Mouse (Mus musculus) stomach, postnatal 0 days (tissue): Measurements from ENCODE around the gene Mxd1. TPM values are rescaled to one million over a fixed set of nuclear protein-coding genes. Genes with fewer than 3 reads are reported as not detected.
A peak's percentile ranks its signal among the peaks of the same experiment; 100 is the strongest.

Source experiments
- ATAC-seq: fragments of 200-750 bp; cut with Nextera tagmentation; 2 replicates; pipeline ENCODE4 v1.8.0; 2017; ENCODE audit not compliant: low FRiP score, low TSS enrichment
- DNase-seq: peaks from one replicate; pipeline ENCODE4 v3.0.0-alpha.2; 2016; ENCODE audit warnings: low spot score
- H3K27ac ChIP-seq: fragments of 300-500 bp; sonication (generic); replicated peaks from 2 replicates; pipeline ENCODE4 v1.5.1; 2014; ENCODE audit warnings: mild to moderate bottlenecking, control low read depth
- H3K27me3 ChIP-seq: fragments of 300-500 bp; sonication (generic); 2 replicates; pipeline ENCODE4 v1.6.1; 2014; ENCODE audit warnings: low read length; ENCODE audit not compliant: control insufficient read depth, insufficient read depth
- H3K36me3 ChIP-seq: fragments of 300-500 bp; sonication (generic); 2 replicates; pipeline ENCODE4 v1.6.1; 2014; ENCODE audit warnings: low read length, mixed read lengths; ENCODE audit not compliant: control insufficient read depth, insufficient read depth
- H3K4me1 ChIP-seq: fragments of 300-500 bp; sonication (generic); replicated peaks from 2 replicates; pipeline ENCODE4 v1.6.1; 2014; ENCODE audit warnings: antibody characterized with exemption; ENCODE audit not compliant: control insufficient read depth, insufficient read depth
- H3K4me2 ChIP-seq: fragments of 300-500 bp; sonication (generic); replicated peaks from 2 replicates; pipeline ENCODE4 v1.6.1; 2014; ENCODE audit warnings: low read depth, mild to moderate bottlenecking, control low read depth, moderate library complexity
- H3K4me3 ChIP-seq: fragments of 300-500 bp; sonication (generic); 2 replicates; pipeline ENCODE4 v1.5.1; 2014; ENCODE audit warnings: low read depth, low read length, control low read depth
- H3K9ac ChIP-seq: fragments of 300-500 bp; sonication (generic); 2 replicates; pipeline ENCODE4 v1.6.1; 2014; ENCODE audit warnings: mild to moderate bottlenecking, low read length, control low read depth, mixed read lengths
- H3K9me3 ChIP-seq: fragments of 300-500 bp; sonication (generic); 2 replicates; pipeline ENCODE4 v1.6.1; 2016; ENCODE audit warnings: low read length; ENCODE audit not compliant: control insufficient read depth
- CTCF ChIP-seq: IDR thresholded peaks from 2 replicates; pipeline ENCODE4 v1.5.1; 2016; ENCODE audit warnings: antibody characterized with exemption, low read depth, mild to moderate bottlenecking, moderate library complexity
- EP300 ChIP-seq: optimal IDR thresholded peaks from 2 replicates; pipeline ENCODE3; 2016; ENCODE audit warnings: antibody characterized with exemption
- WGBS: fragments of 180-500 bp; shearing (Covaris S2); extraction: QIAGEN DNeasy Blood & Tissue Kit; methylation state at CpG from one replicate; pipeline ENCODE4 v1.1.7; 2014; 5-methylcytosine and 5-hydroxymethylcytosine counted together
- polyA plus RNA-seq: library from polyadenylated mRNA; unstranded; fragments of >200 nt; fragmentation: Nextera tagmentation; extraction: Ambion mirVana; gene quantifications from 2 replicates; pipeline ENCODE4 v1.2.1, GENCODE M21; 2015

Gene Mxd1
- polyA plus RNA-seq, 1 experiment from 2014 or later = 27.3 TPM

GRCm38 (mm10) chr6:86606289-86606688, 62.7 kb downstream of the Mxd1 start:
- Histone ChIP-seq H3K4me3 (no peak overlapping the region), H3K4me1 (no peaks in the 10 kb centered on the region), H3K36me3 (no peaks in the 10 kb centered on the region), H3K9ac (peak overlapping the region; percentile 4; the same call in 1 of the 2 replicates), H3K9me3 (no peaks in the 10 kb centered on the region), H3K27me3 (no peaks in the 10 kb centered on the region), H3K27ac (peak overlapping the region; percentile 84), H3K4me2 (no peak overlapping the region)
- ATAC-seq (peak; percentile 62), DNase-seq (peak; percentile 35)
- TF ChIP-seq CTCF = no peak
- TF ChIP-seq EP300 = peak; percentile 24
- 62% methylated on average over 4 of the region's 4 CpGs for WGBS

- Histone ChIP-seq H3K27me3 (no peaks in the 10 kb centered on the region), H3K27ac (peak overlapping the region; percentile 84), H3K9ac (no peak overlapping the region), H3K4me3 (no peak overlapping the region), H3K4me2 (no peak overlapping the region), H3K36me3 (no peaks in the 10 kb centered on the region), H3K4me1 (peaks cover 2% of the 10 kb centered on the region; the same call in 1 of the 2 replicates), H3K9me3 (no peaks in the 10 kb centered on the region)
- ATAC-seq (peak; percentile 92), DNase-seq (peak; percentile 93)
- WGBS = 26% methylated on average over 7 of the region's 7 CpGs
- TF ChIP-seq CTCF (peak; percentile 4; the same call in 1 of the 2 replicates), EP300 (peak; percentile 49)
These were observed 63.7 kb downstream of the Mxd1 start for GRCm38 (mm10) chr6:86605260-86605659.

- H3K27ac ChIP-seq = peak overlapping the region; percentile 89
- H3K4me2 ChIP-seq = no peak overlapping the region
- ATAC-seq (peak; percentile 75), DNase-seq (peak; percentile 92)
- H3K9ac ChIP-seq = no peak overlapping the region
- no peak overlapping the region for H3K4me3 ChIP-seq
- no peaks in the 10 kb centered on the region for H3K27me3 ChIP-seq
- H3K9me3 ChIP-seq = no peaks in the 10 kb centered on the region
- no peaks in the 10 kb centered on the region for H3K36me3 ChIP-seq
- 9% methylated on average over 6 of the region's 6 CpGs for WGBS
- peak; percentile 7 for TF ChIP-seq EP300
- no peak for TF ChIP-seq CTCF
- H3K4me1 ChIP-seq = peaks cover 5% of the 10 kb centered on the region; the same call in 1 of the 2 replicates
These were observed 69.0 kb downstream of the Mxd1 start for GRCm38 (mm10) chr6:86599951-86600414.

- no peak overlapping the region for H3K4me2 ChIP-seq
- H3K36me3 ChIP-seq = no peaks in the 10 kb centered on the region
- 25% methylated on average over 4 of the region's 4 CpGs for WGBS
- H3K27ac ChIP-seq = peak overlapping the region; percentile 89
- H3K27me3 ChIP-seq = no peaks in the 10 kb centered on the region
- no peak overlapping the region for H3K4me3 ChIP-seq
- H3K9me3 ChIP-seq = no peaks in the 10 kb centered on the region
- TF ChIP-seq EP300 (no peak), CTCF (peak; percentile 93)
- no peak overlapping the region for H3K9ac ChIP-seq
- ATAC-seq (0 out of 2 replicates have a peak, but pooled peaks have one; percentile 10), DNase-seq (peak; percentile 80)
- peaks cover 5% of the 10 kb centered on the region; the same call in 1 of the 2 replicates for H3K4me1 ChIP-seq
These were observed 69.8 kb downstream of the Mxd1 start for GRCm38 (mm10) chr6:86599197-86599596.

- no peak overlapping the region for H3K4me2 ChIP-seq
- 73% methylated on average over 5 of the region's 5 CpGs for WGBS
- H3K9me3 ChIP-seq = no peaks in the 10 kb centered on the region
- no peak overlapping the region for H3K9ac ChIP-seq
- TF ChIP-seq CTCF (no peak), EP300 (no peak)
- DNase-seq (peak; percentile 31), ATAC-seq (peak; percentile 68)
- no peak overlapping the region for H3K4me3 ChIP-seq
- peaks cover 5% of the 10 kb centered on the region; the same call in 1 of the 2 replicates for H3K4me1 ChIP-seq
- H3K36me3 ChIP-seq = no peaks in the 10 kb centered on the region
- no peaks in the 10 kb centered on the region for H3K27me3 ChIP-seq
- H3K27ac ChIP-seq = peak overlapping the region; percentile 89
These were observed 70.2 kb downstream of the Mxd1 start for GRCm38 (mm10) chr6:86598742-86599193.

Other genes starting within 250 kb of the Mxd1 start
- not detected in 2 replicates for gene Gm44790, start 242.5 kb downstream of the Mxd1 start, polyA plus RNA-seq
- 15.0 and 16.4 TPM in 2 replicates for gene C87436, start 230.8 kb downstream of the Mxd1 start, polyA plus RNA-seq
- gene Pcbp1, start 142.8 kb downstream of the Mxd1 start, polyA plus RNA-seq = 331 and 337 TPM in 2 replicates
- 2,145 and 2,418 TPM in 2 replicates for gene Asprv1, start 41.0 kb downstream of the Mxd1 start, polyA plus RNA-seq
- 82.7 and 90.8 TPM in 2 replicates for gene Snrnp27, start 15.4 kb upstream of the Mxd1 start, polyA plus RNA-seq
- gene Gmcl1, start 64.2 kb upstream of the Mxd1 start, polyA plus RNA-seq = 11.6 and 14.0 TPM in 2 replicates
- gene Anxa4, start 124.4 kb upstream of the Mxd1 start, polyA plus RNA-seq = 111 and 114 TPM in 2 replicates
- 5.6 and 5.8 TPM in 2 replicates for gene Aak1, start 180.4 kb upstream of the Mxd1 start, polyA plus RNA-seq